In genomic region chr4:153922090-153922489, GRCm38 (mm10) we compare ENCODE assay signal across 7 mouse cellular contexts. TPM values are rescaled to one million over a fixed set of nuclear protein-coding genes. Genes with fewer than 3 reads are reported as not detected.
DNase-seq lines count a peak whose midpoint lies in the region; ATAC-seq and TF ChIP-seq lines count a peak whose summit lies in the region.
"Not testable (repeated sequence)": the region's sequence is repeated elsewhere in the genome, so short reads cannot be mapped to it uniquely, and the experiment has no call there.

No protein-coding gene starts in this region.

- 15% methylated on average over 4 of the region's 4 CpGs for WGBS in intestine, postnatal 0 days
- WGBS in lung, postnatal 0 days, result 33% methylated on average over 4 of the region's 4 CpGs
- WGBS in stomach, postnatal 0 days, result 16% methylated on average over 4 of the region's 4 CpGs

- TF ChIP-seq EP300 in lung, postnatal 0 days (IDR thresholded peaks at IDR 0.05); stomach, postnatal 0 days (optimal IDR thresholded peaks at IDR 0.05): not testable (repeated sequence)

- peak; percentile 16 for DNase-seq in MN1 (ENCODE audit: low spot score)
- peak; percentile 20 for DNase-seq in embryo, embryonic 10.5 days (ENCODE audit: low spot score)
- not testable (repeated sequence) for DNase-seq in layer of hippocampus, adult 2 months (ENCODE audit: low spot score in 2 of 2); lung, postnatal 0 days (ENCODE audit: low spot score)
- peak; percentile 20 for DNase-seq in stomach, postnatal 0 days (ENCODE audit: low spot score)
- DNase-seq in thymus, postnatal 4 days, result peak; percentile 47

- not testable (repeated sequence) for H3K9ac ChIP-seq in intestine, postnatal 0 days (ENCODE audit: low read depth, low read length); lung, postnatal 0 days (replicated peaks; ENCODE audit: low read depth); stomach, postnatal 0 days (ENCODE audit: low read length)

- not testable (repeated sequence) for H3K4me1 ChIP-seq in intestine, postnatal 0 days (replicated peaks; ENCODE audit: control insufficient read depth, insufficient read depth, low read length); lung, postnatal 0 days (ENCODE audit: insufficient read depth, low read depth, low read length); stomach, postnatal 0 days (replicated peaks; ENCODE audit: control insufficient read depth, insufficient read depth)

- H3K9me3 ChIP-seq in intestine, postnatal 0 days (ENCODE audit: control insufficient read depth); lung, postnatal 0 days (ENCODE audit: low read length); stomach, postnatal 0 days (ENCODE audit: control insufficient read depth, low read length): not testable (repeated sequence)

- H3K4me3 ChIP-seq in intestine, postnatal 0 days (ENCODE audit: low read depth, low read length); layer of hippocampus, adult 2 months; lung, postnatal 0 days (ENCODE audit: low read depth, low read length); stomach, postnatal 0 days (ENCODE audit: low read depth, low read length): not testable (repeated sequence)

- TF ChIP-seq CTCF in intestine, postnatal 0 days (IDR thresholded peaks at IDR 0.05; ENCODE audit: low read depth), result peak; percentile 48
- peak; percentile 42 for TF ChIP-seq CTCF in layer of hippocampus, adult 2 months (conservative IDR thresholded peaks at IDR 0.05)
- peak; percentile 15; the same call in 1 of the 2 replicates for TF ChIP-seq CTCF in lung, postnatal 0 days (IDR thresholded peaks at IDR 0.05)
- TF ChIP-seq CTCF in stomach, postnatal 0 days (IDR thresholded peaks at IDR 0.05; ENCODE audit: low read depth), result peak; percentile 52

- not testable (repeated sequence) for H3K4me2 ChIP-seq in intestine, postnatal 0 days (replicated peaks; ENCODE audit: low read depth); lung, postnatal 0 days (replicated peaks; ENCODE audit: low read depth, low read length); stomach, postnatal 0 days (replicated peaks; ENCODE audit: low read depth)

- H3K27ac ChIP-seq in intestine, postnatal 0 days (ENCODE audit: low read depth, low read length); layer of hippocampus, adult 2 months; lung, postnatal 0 days (ENCODE audit: low read length); stomach, postnatal 0 days (replicated peaks): not testable (repeated sequence)

- ATAC-seq in intestine, postnatal 0 days; lung, postnatal 0 days; stomach, postnatal 0 days (ENCODE audit: low FRiP score, low TSS enrichment): not testable (repeated sequence)

- H3K36me3 ChIP-seq in intestine, postnatal 0 days (ENCODE audit: control insufficient read depth, insufficient read depth); lung, postnatal 0 days (ENCODE audit: insufficient read depth, low read length); stomach, postnatal 0 days (ENCODE audit: control insufficient read depth, insufficient read depth, low read length): not testable (repeated sequence)

- H3K27me3 ChIP-seq in intestine, postnatal 0 days (replicated peaks; ENCODE audit: control insufficient read depth, insufficient read depth, low read length); lung, postnatal 0 days (replicated peaks; ENCODE audit: insufficient read depth, low read length); stomach, postnatal 0 days (ENCODE audit: control insufficient read depth, insufficient read depth, low read length): not testable (repeated sequence)

RNA-seq across cellular contexts. Expression of gene A430005L14Rik, which starts 34.9 kb away (rescaled TPM):
- 60.8 and 62.6 TPM in 2 replicates for polyA plus RNA-seq in intestine, postnatal 0 days (2015; fragmentation: Nextera tagmentation; extraction: Ambion mirVana)
- total RNA-seq in layer of hippocampus, adult 2 months (2021), result 10 to 100 TPM; 25.5 to 28.8 TPM
- polyA plus RNA-seq in lung, postnatal 0 days (2015; fragmentation: Nextera tagmentation; extraction: Ambion mirVana), result 57.6 and 61.5 TPM in 2 replicates
- polyA plus RNA-seq in stomach, postnatal 0 days (2015; fragmentation: Nextera tagmentation; extraction: Ambion mirVana), result 50.0 and 51.8 TPM in 2 replicates

RNA-seq across cellular contexts. Expression of gene Dffb, which starts 52.8 kb away (rescaled TPM):
- polyA plus RNA-seq in intestine, postnatal 0 days (2015; fragmentation: Nextera tagmentation; extraction: Ambion mirVana), result 6.5 and 6.7 TPM in 2 replicates
- total RNA-seq in layer of hippocampus, adult 2 months (2021), result 10 to 100 TPM; 17.2 to 18.3 TPM
- polyA plus RNA-seq in lung, postnatal 0 days (2015; fragmentation: Nextera tagmentation; extraction: Ambion mirVana), result 8.1 and 8.6 TPM in 2 replicates
- polyA plus RNA-seq in stomach, postnatal 0 days (2015; fragmentation: Nextera tagmentation; extraction: Ambion mirVana), result 5.8 and 6.0 TPM in 2 replicates

RNA-seq across cellular contexts. Expression of gene Cep104, which starts 52.9 kb away (rescaled TPM):
- 3.8 and 4.0 TPM in 2 replicates for polyA plus RNA-seq in intestine, postnatal 0 days (2015; fragmentation: Nextera tagmentation; extraction: Ambion mirVana)
- total RNA-seq in layer of hippocampus, adult 2 months (2021), result 10 to 100 TPM; 31.6 to 34.8 TPM
- 9.6 and 10.1 TPM in 2 replicates for polyA plus RNA-seq in lung, postnatal 0 days (2015; fragmentation: Nextera tagmentation; extraction: Ambion mirVana)
- 4.6 and 4.9 TPM in 2 replicates for polyA plus RNA-seq in stomach, postnatal 0 days (2015; fragmentation: Nextera tagmentation; extraction: Ambion mirVana)
